Mouse (Mus musculus) lung, postnatal 10 days (tissue): ENCODE measurements around the gene Olfr970.
"Not testable (repeated sequence)": the region's sequence is repeated elsewhere in the genome, so short reads cannot be mapped to it uniquely, and the experiment has no call there.

Experiments used
- DNase-seq: peaks from one replicate; pipeline ENCODE4 v3.0.0; 2021

Olfr970 gene

GRCm38 (mm10) chr9:39808560-39808959, at the start of gene Olfr970:
Gene Olfr970, plus strand, starts transcription at chr9:39808860.
- no peak for DNase-seq

GRCm38 (mm10) chr9:39783153-39783552, 25.5 kb upstream of the Olfr970 start, which contains the start of gene Olfr968:
Gene Olfr968, minus strand, starts transcription at chr9:39783253.
- no peak for DNase-seq

GRCm38 (mm10) chr9:39790558-39790957, 18.1 kb upstream of the Olfr970 start, which contains the start of gene Olfr969:
Gene Olfr969, plus strand, starts transcription at chr9:39790945.
- DNase-seq: no peak

- not testable (repeated sequence) for DNase-seq
Observed at GRCm38 (mm10) chr9:39836576-39836975, 27.9 kb downstream of the Olfr970 start, which contains the start of gene Olfr971. Gene Olfr971, plus strand, starts transcription at chr9:39836876.

DNA sequence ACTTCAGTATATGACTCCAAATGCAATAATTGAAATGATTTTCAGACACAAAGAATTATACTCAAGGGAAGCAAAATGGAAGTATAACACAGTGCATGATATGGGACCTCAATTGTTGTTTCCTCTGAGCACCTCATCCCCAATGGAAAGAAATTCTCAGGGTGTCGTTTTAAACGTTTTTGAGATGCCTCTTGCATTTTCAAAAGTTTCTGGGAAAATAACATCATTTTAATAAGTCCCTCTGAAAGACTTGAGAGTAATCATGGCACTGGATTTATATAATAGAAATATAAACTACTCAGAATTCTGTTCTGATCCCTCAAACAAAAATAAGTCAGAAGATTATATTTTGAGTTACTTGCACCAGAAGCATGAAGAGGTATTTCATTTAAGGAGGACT, 57.5 kb downstream of the Olfr970 start, which contains the start of gene Olfr972:
Olfr972 (plus strand) TSS at position 301 of the 400 bp plus-strand sequence.
- DNase-seq: no peak
